ENCODE assay signal across 33 mouse cellular contexts in genomic region chr1:181462906-181463179, GRCm38 (mm10). TPM values are rescaled to one million over a fixed set of nuclear protein-coding genes. Genes with fewer than 3 reads are reported as not detected.
"Had no signal": no experiment of that assay in that cellular context is flagged by ENCODE, and none has a peak within 500 bp of the region (broad histone marks: within the 10 kb centered on the region; RNA-seq: fewer than 3 reads in every experiment).

No protein-coding gene starts in this region.

- H3K27ac ChIP-seq: limb, embryonic 12.5 days; limb, embryonic 13.5 days; limb, embryonic 15.5 days; liver, embryonic 12.5 days; liver, embryonic 13.5 days; liver, embryonic 14.5 days; liver, embryonic 15.5 days; lung, embryonic 15.5 days; macrophage; midbrain, embryonic 10.5 days; midbrain, embryonic 12.5 days; midbrain, embryonic 13.5 days; midbrain, embryonic 15.5 days; neural tube, embryonic 12.5 days had no signal

- DNase-seq: left cerebral cortex, postnatal 4 days; liver; liver, embryonic 13.5 days; liver, postnatal 0 days; lung, adult 18-20 months; lung, adult 2 months; lung, embryonic 14.5 days; lung, postnatal 10 days; lung, postnatal 14 days; lung, postnatal 36 days; lung, postnatal 4 days; midbrain, embryonic 14.5 days had no signal

- H3K4me3 ChIP-seq: limb, embryonic 10.5 days; limb, embryonic 12.5 days; limb, embryonic 13.5 days; limb, embryonic 15.5 days; liver, embryonic 12.5 days; liver, embryonic 13.5 days; liver, embryonic 15.5 days; lung, embryonic 15.5 days; megakaryocyte, embryonic 14.5 days; midbrain, embryonic 10.5 days; midbrain, embryonic 12.5 days; midbrain, embryonic 13.5 days; midbrain, embryonic 15.5 days; myocyte; neural tube, embryonic 12.5 days had no signal

RNA-seq across cellular contexts. Expression of gene Ccdc121, which starts 48.4 kb away (rescaled TPM):
- total RNA-seq: liver, adult 2 months; megakaryocyte progenitor cell, adult 5-6 weeks; megakaryocyte, adult 5-6 weeks; megakaryocyte-erythroid progenitor cell, adult 5-6 weeks; monocyte, adult 5-6 weeks had no signal
